Mouse (Mus musculus) heart, adult 18-20 months (tissue): ENCODE data around the gene Kdsr. TPM values are rescaled to one million over a fixed set of nuclear protein-coding genes. Genes with fewer than 3 reads are reported as not detected.

ENCODE experiments used
- DNase-seq, 2 experiments: peaks; one replicate each; pipeline ENCODE4 v3.0.0; 2021 to 2022; ENCODE audit warnings: mixed read lengths in 1 of 2
- total RNA-seq, 2 experiments: library from RNA; stranded (reverse); gene quantifications; 2 replicates each; pipeline ENCODE4 v1.2.3; 2021

Gene Kdsr
- total RNA-seq, 2 experiments from 2014 or later = 5.0 to 6.7 TPM

- peak; percentile 29 to 44 for DNase-seq
Measured at GRCm38 (mm10) chr1:106694316-106694715, 65.2 kb downstream of the Kdsr start.

GRCm38 (mm10) chr1:106692599-106692998 is 66.9 kb downstream of the Kdsr start:
- no peak for DNase-seq

- no peak for DNase-seq
Measured at GRCm38 (mm10) chr1:106690887-106691286, 68.6 kb downstream of the Kdsr start.

- no peak for DNase-seq
Measured at GRCm38 (mm10) chr1:106688161-106688516, 71.4 kb downstream of the Kdsr start.

- DNase-seq = no peak
Measured at GRCm38 (mm10) chr1:106687435-106688160, 71.9 kb downstream of the Kdsr start.

- DNase-seq = no peak
Measured at GRCm38 (mm10) chr1:106685702-106686101, 73.8 kb downstream of the Kdsr start.

- DNase-seq = peak in 1 of 2 experiments; percentile 26
Measured at GRCm38 (mm10) chr1:106684546-106684945, 75.0 kb downstream of the Kdsr start.

- no peak for DNase-seq
Measured at GRCm38 (mm10) chr1:106682829-106683228, 76.7 kb downstream of the Kdsr start.

- no peak for DNase-seq
Measured at GRCm38 (mm10) chr1:106679800-106680515, 79.6 kb downstream of the Kdsr start.

- no peak for DNase-seq
Measured at GRCm38 (mm10) chr1:106678060-106678478, 81.5 kb downstream of the Kdsr start.

Other genes with a start within 250 kb of the Kdsr start
- 1 to 10 TPM; 5.5 to 6.1 TPM for gene Bcl2, start 45.5 kb downstream of the Kdsr start, total RNA-seq
- gene Vps4b, start 37.0 kb upstream of the Kdsr start, total RNA-seq = 10 to 100 TPM; 30.4 to 32.3 TPM
- not detected for gene Serpinb5, start 101.4 kb upstream of the Kdsr start, total RNA-seq
- not detected for gene Serpinb12, start 174.7 kb upstream of the Kdsr start, total RNA-seq
- not detected for gene Serpinb13, start 221.3 kb upstream of the Kdsr start, total RNA-seq